Mouse (Mus musculus): ENCODE results near the gene Eif1ax.

Gene Eif1ax

DNA sequence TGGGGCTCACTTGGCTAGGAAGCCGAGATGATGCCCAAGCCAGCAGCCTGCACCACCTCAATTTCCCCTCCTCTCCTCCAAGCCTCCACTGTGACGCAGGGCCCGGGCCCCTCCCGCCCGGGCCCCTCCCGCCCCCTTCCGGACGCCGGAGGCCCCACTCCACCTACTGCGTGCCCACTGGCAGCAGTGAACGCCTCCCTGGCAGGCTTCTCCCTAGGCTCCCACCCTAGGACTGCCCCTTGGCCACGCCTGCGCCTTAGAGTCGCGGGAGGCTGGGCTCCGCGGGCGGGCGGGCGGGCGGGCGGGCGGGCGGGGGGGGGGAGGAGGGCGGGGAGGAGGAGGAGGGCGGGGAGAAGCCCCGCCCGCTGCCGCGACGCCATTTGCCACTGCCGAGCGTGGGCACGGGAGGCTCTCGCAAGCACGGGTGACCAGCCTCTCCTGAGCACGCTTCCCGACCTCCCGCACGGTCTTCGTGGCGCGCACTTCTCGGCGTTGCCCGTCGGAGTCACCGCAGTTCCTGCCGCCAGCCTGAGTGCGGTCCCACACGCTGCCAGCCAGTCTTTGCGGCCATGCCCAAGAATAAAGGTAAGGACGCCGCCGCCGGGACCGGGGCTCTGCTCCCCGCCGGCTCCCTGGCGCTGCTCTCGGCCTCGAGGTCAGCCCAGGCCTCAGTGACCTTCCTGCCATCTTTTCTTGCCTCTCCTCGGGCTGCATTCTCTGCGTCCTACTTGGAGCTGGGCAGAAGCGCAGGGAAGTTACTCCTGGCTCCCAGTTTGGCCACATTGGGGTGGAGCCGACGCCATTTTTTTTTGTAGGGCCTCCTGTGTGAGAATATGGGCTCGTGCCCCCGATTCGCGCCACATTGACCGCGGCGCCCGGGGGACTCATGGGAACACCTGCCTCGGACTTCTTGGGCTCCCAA lies at the start of gene Eif1ax:
Eif1ax (plus strand) TSS at position 348 of the 922 bp plus-strand sequence.
- in situ Hi-C loops (cut with MboI; ENCODE audit: unreplicated experiment in 2 of 2) = no loop called here

DNA sequence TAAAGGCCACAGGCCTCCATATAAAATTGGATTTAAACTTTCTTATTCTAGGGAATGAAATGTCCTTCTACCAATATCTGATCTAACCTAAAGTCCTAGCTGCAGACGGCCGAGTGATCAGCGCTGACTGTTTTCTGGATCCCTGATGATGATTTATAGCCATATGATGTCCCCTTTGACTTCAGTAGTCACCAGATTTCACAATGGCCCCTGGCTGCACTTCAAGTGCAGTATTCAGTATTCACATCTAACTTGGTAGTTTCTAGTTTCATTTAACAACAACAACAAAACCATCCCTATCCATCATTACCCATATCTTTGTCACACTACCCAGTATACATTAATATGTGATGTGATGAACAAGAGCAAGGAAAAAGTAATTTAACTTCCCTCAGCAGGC lies 7.5 kb upstream of the Eif1ax start:
- in situ Hi-C loops (cut with MboI; ENCODE audit: unreplicated experiment in 2 of 2) = no loop called here

DNA sequence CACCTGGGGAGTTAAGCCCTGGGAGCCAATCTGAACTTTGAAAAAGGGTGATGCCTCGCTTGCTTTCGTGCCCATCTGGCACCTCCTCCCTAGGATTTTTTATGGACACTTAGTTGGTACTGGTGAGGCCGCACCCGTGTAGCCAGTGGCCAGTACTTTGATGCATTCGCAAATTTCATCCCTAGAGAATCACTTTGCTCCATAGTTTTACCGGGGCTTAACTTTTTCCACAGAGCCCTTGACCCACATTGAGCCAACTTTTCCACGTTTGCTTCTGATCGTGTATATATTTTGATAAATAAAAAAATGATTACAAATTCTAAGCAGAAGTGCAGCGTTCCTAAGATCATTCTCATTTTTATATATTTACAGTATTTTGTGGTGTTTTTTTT lies 771 bp downstream of the Eif1ax start:
- in situ Hi-C loops (cut with MboI; ENCODE audit: unreplicated experiment in 2 of 2) = no loop called here

DNA sequence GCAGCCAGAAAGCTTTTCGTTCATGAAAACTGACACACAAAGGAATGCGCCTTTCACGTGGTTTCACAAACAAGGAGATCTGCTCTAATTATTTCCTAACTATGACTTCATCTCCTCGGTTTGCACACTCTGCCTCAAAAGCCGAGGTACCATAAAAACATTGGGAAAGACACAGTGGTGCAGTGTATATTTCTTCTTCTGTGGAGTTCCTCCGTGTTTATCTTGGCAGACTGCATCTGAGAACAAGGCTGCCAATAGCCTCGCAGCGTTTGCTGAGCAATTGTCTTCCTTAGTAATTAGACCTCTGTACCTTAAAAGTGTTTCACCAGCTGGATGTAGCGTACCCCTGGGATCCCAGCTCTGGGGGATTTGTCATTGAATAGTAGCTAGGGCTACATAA lies 15.1 kb downstream of the Eif1ax start:
- in situ Hi-C loops (cut with MboI; ENCODE audit: unreplicated experiment in 2 of 2) = no loop called here

DNA sequence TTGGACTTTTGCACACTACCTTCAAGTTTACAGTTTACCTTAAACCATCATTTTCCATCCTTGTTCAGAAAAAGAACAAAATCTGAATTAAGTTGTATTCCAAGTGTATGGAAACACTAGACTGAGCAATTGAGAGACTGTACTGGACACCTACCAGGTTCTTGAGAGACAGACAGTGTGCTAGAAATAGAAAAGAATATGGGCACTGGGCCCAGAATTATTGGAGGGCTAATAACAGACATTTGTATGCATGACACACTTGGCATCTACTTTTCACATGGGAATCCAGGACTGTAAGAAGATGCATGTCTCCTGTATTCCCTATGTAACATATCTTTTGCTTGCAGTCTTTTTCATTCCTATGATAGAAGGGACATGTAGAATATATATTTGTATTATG lies 17.0 kb downstream of the Eif1ax start:
- in situ Hi-C loops (cut with MboI; ENCODE audit: unreplicated experiment in 2 of 2) = no loop called here

DNA sequence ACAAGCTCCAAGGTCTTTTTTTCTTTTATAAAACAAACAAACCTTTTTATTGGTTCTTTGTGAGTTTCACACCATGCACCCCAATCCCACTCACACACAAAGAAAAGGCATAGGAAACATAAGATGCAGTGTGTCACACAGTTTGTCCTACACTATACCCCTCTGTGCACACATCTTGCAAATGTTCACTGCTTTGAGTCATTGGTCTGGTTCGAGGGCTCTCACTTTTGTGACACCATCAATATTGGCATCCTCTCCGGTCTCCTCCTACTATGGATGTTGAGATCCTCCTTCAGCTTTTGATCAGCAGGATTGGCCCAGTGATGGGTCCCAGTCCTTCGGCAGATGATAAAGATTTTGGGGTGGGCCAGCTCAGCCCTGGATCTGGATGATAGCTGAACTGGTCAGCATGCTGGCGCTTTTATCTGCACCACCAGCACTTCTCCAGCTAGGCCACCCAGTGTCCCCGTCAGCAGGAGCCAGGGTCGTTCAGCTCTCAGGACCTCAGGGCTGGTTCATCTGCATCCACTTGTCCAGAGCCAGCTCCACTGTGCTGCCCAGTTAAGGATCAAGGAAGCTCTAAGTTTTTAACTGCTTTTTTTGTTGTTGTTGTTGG lies 18.5 kb downstream of the Eif1ax start:
- in situ Hi-C loops (cut with MboI; ENCODE audit: unreplicated experiment in 2 of 2) = no loop called here

DNA sequence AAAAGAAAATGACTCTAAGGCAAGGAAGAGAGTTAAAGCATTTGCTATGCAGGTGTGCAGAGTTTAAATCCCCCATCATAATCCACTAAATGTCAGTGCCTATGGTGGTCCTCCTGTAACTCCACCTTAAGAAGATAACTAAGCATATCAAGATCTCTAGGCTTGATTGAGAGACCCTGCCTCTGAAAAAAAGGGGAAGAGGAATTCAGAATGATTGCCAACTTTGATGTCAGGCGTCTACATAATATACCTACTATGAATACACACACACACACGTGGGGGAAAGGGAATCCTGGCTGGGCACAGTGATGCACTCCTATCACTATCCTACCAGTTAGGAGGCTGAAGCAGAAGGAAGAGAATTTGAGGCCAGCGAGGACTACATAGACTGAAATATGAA lies 19.3 kb downstream of the Eif1ax start:
- in situ Hi-C loops (cut with MboI; ENCODE audit: unreplicated experiment in 2 of 2) = no loop called here

DNA sequence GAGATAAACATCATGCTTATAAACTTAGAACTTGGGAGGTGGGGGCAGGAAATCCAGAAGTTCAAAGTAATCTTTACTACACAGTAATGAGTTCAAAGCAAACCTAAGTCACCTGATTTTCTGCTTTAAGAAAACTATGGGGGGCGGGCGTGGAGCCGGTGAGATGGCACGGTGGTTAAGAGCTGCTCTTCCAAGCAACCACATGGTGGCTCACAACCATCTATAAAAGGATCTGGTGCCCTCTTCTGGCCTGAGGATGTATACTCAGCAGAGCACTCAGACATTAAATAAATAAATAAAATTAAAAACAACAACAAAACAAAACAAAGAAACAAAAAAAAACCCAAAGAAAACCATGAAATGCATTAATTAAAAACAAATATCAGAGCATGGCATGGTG lies 37.3 kb downstream of the Eif1ax start:
- in situ Hi-C loops (cut with MboI; ENCODE audit: unreplicated experiment in 2 of 2) = loop anchor here (5.0 to 10.0 kb wide), 2 partner anchors 364 to 1677 kb away; no protein-coding TSS in a partner anchor

DNA sequence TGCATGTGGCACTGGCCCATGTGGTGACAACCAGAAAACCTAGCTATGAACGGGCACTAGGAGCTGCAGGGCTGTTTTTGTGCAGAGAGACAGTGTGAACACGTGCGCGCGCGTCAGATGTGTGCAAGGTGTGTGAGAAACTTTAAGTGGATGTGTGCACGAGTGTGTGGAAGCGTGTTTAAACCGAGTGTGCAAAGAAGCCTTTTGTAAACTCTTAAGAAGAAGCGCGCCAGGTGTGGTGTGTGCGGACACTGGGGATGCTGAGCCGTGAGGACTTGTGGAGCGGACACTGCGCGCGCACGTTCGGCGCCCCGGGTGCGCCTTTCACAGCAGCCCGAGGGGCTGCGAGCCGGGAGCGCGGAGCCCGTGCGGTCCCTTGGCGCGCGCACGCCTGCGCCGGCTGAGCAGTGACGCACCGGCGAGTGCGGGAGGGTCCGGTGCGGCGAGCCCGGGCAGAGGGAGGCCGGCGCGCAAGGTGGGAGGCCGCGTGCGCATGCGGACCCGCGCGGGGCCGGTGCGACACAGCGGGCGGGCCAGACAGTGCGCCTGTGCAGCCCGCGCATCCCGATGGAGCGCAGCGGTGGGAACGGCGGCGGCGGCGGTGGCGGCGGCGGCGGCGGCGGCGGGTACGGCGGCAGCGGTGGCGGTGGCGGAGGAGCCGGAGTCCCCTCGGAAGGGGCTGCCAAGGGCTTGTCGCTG lies 42.3 kb downstream of the Eif1ax start, which contains the start of gene Map7d2:
Map7d2 (plus strand) TSS at position 443 of the 699 bp plus-strand sequence.
- in situ Hi-C loops (cut with MboI; ENCODE audit: unreplicated experiment in 2 of 2) = no loop called here

DNA sequence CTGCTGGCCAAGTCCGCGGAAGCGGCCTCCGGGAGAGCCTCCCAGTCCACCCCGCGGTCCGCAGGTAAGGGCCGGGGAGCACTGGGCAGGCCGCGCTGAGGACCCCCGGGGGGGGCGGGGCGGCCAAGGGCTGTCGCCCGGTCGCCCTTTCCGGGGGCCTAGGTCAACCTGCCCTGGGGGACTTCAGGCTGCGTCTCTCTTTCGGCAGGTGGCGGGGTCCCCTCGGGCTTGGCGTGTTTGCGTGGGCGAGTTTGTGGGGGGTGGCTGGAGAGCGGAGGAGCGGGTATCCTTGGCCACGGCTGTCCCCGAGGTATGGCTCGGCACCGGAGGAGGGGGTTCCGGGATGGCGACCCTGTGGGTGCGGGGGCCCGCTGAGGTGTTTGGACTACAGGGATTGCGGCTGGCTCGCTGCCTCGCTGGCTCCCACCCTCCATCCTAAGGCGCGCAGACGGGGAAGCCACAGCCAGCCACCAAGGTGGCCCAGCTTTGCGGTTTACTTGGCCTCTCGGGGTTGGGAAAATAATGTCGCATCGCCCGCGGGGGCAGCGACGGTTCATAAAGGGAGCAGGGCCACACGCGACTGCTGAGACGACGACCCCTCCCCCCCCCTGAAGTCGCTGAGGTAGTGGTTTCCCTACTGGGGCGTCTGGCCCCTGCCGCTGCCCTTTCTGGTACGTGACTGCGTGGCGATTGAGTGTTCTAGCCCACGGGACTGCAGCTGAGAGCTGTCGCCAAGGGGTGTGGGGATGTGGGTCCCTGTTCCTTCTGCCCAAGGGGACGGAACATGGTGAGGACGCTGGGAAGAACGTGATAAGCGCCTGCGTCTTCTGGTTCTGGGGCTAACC lies 43.1 kb downstream of the Eif1ax start:
- in situ Hi-C loops (cut with MboI; ENCODE audit: unreplicated experiment in 2 of 2) = no loop called here

DNA sequence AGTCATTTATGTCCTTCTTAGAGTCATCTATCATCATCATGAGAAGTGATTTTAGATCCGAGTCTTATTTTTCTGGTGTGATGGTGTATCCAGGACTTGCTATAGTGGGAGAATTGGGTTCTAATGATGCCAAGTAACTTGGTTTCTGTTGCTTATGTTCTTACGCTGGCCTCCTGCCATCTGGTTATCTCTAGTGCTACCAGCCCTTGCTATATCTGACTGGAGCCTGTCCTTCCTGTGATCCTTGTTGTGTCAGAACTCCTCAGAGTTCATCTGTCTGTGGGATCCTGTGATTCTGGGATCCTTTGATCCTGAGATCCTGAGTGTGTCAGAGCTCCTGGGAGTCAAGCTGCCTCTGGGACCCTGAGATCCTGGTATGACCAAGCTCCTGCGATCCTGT lies 58.5 kb downstream of the Eif1ax start:
- in situ Hi-C loops (cut with MboI; ENCODE audit: unreplicated experiment in 2 of 2) = loop anchor here in 1 of 2 experiments (25.0 kb wide), 1 partner anchor 1607 kb away; no protein-coding TSS in a partner anchor

Measured in v-Abl transformed pro-B cells (cell line).